Mouse (Mus musculus) bone marrow macrophage, adult 2 months (primary cell): Measurements from ENCODE around the gene Gm6509. TPM values are rescaled to one million over a fixed set of nuclear protein-coding genes. Genes with fewer than 3 reads are reported as not detected.
"Not testable (repeated sequence)": the region's sequence is repeated elsewhere in the genome, so short reads cannot be mapped to it uniquely, and the experiment has no call there.

Experiments
- H3K27ac ChIP-seq: 2 replicates; pipeline ENCODE4 v1.5.1; 2012; ENCODE audit warnings: low read depth, low read length; ENCODE audit not compliant: insufficient read depth
- H3K4me1 ChIP-seq: 2 replicates; pipeline ENCODE4 v1.6.1; 2012; ENCODE audit warnings: low read length; ENCODE audit not compliant: control insufficient read depth, insufficient read depth
- H3K4me3 ChIP-seq: 2 replicates; pipeline ENCODE4 v1.5.1; 2012; ENCODE audit warnings: mild to moderate bottlenecking, low read length, moderate library complexity; ENCODE audit not compliant: insufficient read depth
- polyA plus RNA-seq: library from polyadenylated mRNA; stranded (reverse); fragments of >200 nt; gene quantifications from 2 replicates; pipeline ENCODE4 v1.2.4, GENCODE M21; 2012; ENCODE audit not compliant: missing spikeins, insufficient read depth, insufficient read length

Gm6509 gene
- polyA plus RNA-seq = not detected in 2 replicates

GRCm38 (mm10) chr5:94623679-94624078 is at the start of gene Gm6509:
Gm6509 (plus strand) TSS chr5:94623979.
- H3K4me1 ChIP-seq, H3K27ac ChIP-seq, H3K4me3 ChIP-seq: not testable (repeated sequence)

GRCm38 (mm10) chr5:94616242-94616641 is 7.5 kb upstream of the Gm6509 start, which contains the start of gene Gm3147:
Gm3147 (minus strand) TSS chr5:94616342.
- H3K4me3 ChIP-seq, H3K4me1 ChIP-seq, H3K27ac ChIP-seq: not testable (repeated sequence)

DNA sequence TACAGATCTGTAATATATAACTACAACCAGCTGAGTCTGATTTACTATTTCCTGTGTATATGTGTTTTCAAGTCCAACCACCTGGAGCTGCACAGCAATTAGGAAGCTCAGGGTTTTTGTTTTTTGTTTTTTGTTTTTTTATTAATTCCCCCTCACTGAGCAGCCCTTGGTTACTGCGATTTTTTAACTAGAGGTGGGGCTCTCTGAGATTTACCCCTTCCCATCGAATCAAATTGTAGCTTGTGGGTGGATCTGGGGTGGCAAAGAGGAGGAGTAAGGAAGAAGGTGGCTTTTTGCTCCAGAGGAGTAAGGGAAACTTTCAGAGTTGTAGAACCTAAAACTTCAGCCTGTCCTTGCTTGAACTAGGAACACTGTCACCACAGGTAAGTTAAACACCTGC is 24.3 kb downstream of the Gm6509 start, which contains the start of gene Gm6205:
Gene Gm6205 (plus strand): TSS at position 301 of the 400 bp plus-strand sequence.
- H3K27ac ChIP-seq, H3K4me1 ChIP-seq, H3K4me3 ChIP-seq: not testable (repeated sequence)

Other genes starting within 250 kb of the Gm6509 start
- gene Gm7682, start 178.2 kb upstream of the Gm6509 start, polyA plus RNA-seq = not detected in 2 replicates
- not detected in 2 replicates for gene Gm3139, start 97.7 kb upstream of the Gm6509 start, polyA plus RNA-seq
- gene Gm3147, start 7.6 kb upstream of the Gm6509 start, polyA plus RNA-seq = not detected in 2 replicates
- gene Gm6205, start 24.4 kb downstream of the Gm6509 start, polyA plus RNA-seq = not detected in 2 replicates
- gene Gm3183, start 241.5 kb downstream of the Gm6509 start, polyA plus RNA-seq = 0.43 TPM in 1 of 2 replicates, not detected in the other